Mouse (Mus musculus): ENCODE results near the gene Ctdnep1.

DNA sequence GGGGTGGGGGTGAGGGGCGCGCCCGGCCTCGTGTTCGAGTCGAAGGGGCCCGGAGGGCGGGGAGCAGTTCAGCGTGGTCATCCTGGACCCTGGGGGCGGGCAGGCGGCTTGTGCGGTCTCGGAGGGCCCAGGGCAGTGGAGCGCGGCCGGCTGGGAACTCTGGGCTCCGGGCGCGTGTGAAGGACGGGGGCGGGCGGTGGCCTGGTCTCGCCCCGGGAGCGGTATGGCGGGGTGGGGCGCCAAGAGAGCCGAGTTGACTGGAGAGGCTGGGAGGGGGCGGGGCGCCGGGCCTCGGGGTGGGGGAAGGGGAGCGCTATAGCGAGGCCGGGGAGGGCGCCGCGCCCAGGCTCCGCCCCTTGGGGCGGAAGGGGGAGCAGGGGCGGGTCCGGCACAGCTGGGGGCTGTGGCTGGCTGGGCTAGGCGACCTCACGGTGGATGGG lies 16.1 kb downstream of the Ctdnep1 start:
- TF ChIP-seq CTCF (conservative IDR thresholded peaks at IDR 0.05; ENCODE audit: low read length) (no peak), POU5F1 (IDR thresholded peaks at IDR 0.05; ENCODE audit: borderline replicate concordance, low read length) (no peak), NANOG (IDR thresholded peaks at IDR 0.05; ENCODE audit: borderline replicate concordance, low read length) (no peak)
